Mouse (Mus musculus) heart, embryonic 10.5 days (tissue): Measurements from ENCODE around the gene Inpp4b. TPM values are rescaled to one million over a fixed set of nuclear protein-coding genes. Genes with fewer than 3 reads are reported as not detected.

Experiments used
- DNase-seq: peaks from one replicate; pipeline ENCODE4 v3.0.0-alpha.2; 2017; ENCODE audit warnings: low spot score
- H3K27ac ChIP-seq: fragments of 300-500 bp; sonication (generic); 2 replicates; pipeline ENCODE4 v1.5.1; 2016; ENCODE audit warnings: mild to moderate bottlenecking
- H3K27me3 ChIP-seq: fragments of 300-500 bp; sonication (generic); 2 replicates; pipeline ENCODE4 v1.6.1; 2016; ENCODE audit warnings: mild to moderate bottlenecking; ENCODE audit not compliant: poor library complexity, insufficient read depth, severe bottlenecking
- H3K36me3 ChIP-seq: fragments of 300-500 bp; sonication (generic); 2 replicates; pipeline ENCODE4 v1.6.1; 2016; ENCODE audit warnings: mild to moderate bottlenecking, moderate library complexity
- H3K4me1 ChIP-seq: fragments of 300-500 bp; sonication (generic); 2 replicates; pipeline ENCODE4 v1.6.1; 2016; ENCODE audit warnings: mild to moderate bottlenecking
- H3K4me3 ChIP-seq: fragments of 300-500 bp; sonication (generic); 2 replicates; pipeline ENCODE4 v1.5.1; 2016; ENCODE audit warnings: mild to moderate bottlenecking, moderate library complexity
- H3K9me3 ChIP-seq: fragments of 300-500 bp; sonication (generic); 2 replicates; pipeline ENCODE4 v1.6.1; 2016; ENCODE audit warnings: mild to moderate bottlenecking, moderate library complexity
- WGBS: fragments of 180-500 bp; shearing (Covaris S2); methylation state at CpG from one replicate; pipeline ENCODE4 v1.1.7; 2016; 5-methylcytosine and 5-hydroxymethylcytosine counted together
- polyA plus RNA-seq: library from polyadenylated mRNA; unstranded; fragments of >200 nt; fragmentation: Nextera tagmentation; extraction: Ambion mirVana; gene quantifications from 2 replicates; pipeline ENCODE4 v1.2.1, GENCODE M21; 2016

Inpp4b gene
- polyA plus RNA-seq, 1 experiment from 2014 or later = 6.0 TPM

DNA sequence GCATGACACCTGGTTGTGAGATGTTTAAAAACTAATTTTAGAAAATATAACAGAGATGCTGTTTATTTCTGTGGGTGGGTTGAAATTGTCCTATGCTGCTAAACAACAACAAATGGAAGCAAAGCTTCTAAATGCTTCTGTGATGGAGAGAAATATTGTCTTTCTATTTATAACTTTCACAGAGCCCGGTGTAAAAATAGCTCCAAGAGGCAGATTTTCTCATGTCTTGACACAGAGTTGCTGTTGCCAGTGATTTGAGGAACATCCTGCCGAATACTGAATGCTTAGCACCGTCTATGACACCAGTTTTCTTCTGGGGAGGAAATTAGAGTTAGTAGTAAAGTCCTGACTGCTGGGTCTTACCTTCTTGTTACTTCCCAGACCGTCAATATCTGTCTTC lies 513.8 kb downstream of the Inpp4b start:
- Histone ChIP-seq H3K4me3 (no peak overlapping the region), H3K4me1 (peaks cover 31% of the 10 kb centered on the region), H3K9me3 (no peaks in the 10 kb centered on the region), H3K27me3 (no peaks in the 10 kb centered on the region), H3K27ac (peak overlapping the region; percentile 60; the same call in 1 of the 2 replicates), H3K36me3 (no peaks in the 10 kb centered on the region)
- 46% methylated on average over 4 of the region's 4 CpGs for WGBS
- no peak for DNase-seq

DNA sequence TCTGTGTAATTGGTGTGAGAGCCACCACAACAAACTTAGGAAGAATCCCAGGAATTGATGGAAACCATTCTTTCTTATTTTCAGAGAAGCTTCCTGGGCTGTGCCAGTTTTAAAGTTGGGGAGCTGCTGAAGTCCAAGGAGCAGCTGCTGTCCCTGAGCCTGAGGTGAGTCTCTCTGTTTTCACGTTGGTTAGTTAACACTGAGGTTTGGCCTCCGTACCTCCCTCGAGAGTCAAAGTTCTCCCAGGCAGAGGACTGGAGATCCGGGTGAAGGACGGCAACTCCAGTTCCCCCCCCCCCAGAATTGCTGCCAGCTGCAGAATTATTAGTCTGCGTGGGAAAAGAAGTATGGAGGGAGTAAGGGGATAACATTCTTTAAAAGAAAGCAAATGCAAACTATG lies 514.3 kb downstream of the Inpp4b start:
- no peaks in the 10 kb centered on the region for H3K9me3 ChIP-seq
- no peak overlapping the region for H3K4me3 ChIP-seq
- no peaks in the 10 kb centered on the region for H3K36me3 ChIP-seq
- H3K4me1 ChIP-seq = peaks cover 31% of the 10 kb centered on the region
- H3K27me3 ChIP-seq = no peaks in the 10 kb centered on the region
- DNase-seq = no peak
- peak overlapping the region; percentile 60; the same call in 1 of the 2 replicates for H3K27ac ChIP-seq
- WGBS = 65% methylated on average over 6 of the region's 6 CpGs

GRCm38 (mm10) chr8:81858393-81858792 lies 516.0 kb downstream of the Inpp4b start:
- DNase-seq = no peak
- Histone ChIP-seq H3K4me3 (no peak overlapping the region), H3K9me3 (no peaks in the 10 kb centered on the region), H3K27ac (no peak overlapping the region), H3K4me1 (peaks cover 28% of the 10 kb centered on the region), H3K27me3 (no peaks in the 10 kb centered on the region), H3K36me3 (no peaks in the 10 kb centered on the region)
- 95% methylated on average over 4 of the region's 4 CpGs for WGBS

DNA sequence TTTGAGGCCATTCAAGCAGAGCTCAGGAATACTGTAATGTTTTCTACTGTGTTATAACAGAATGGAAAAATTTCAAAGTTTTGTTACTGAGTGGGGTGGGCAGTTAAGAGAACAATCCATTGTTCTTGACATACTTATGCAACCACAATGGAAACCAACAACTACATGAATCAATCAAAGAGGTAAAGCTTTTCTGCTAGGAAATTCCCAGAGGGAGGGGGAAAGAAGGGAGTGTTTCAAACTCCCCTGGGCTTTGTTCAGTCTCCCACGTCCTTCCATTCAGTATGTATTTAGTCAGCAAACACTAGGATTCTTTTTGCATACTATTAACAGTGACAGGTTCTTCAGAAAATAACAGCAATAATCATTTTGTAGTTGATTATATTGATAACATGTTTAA lies 517.4 kb downstream of the Inpp4b start:
- peaks cover 18% of the 10 kb centered on the region for H3K4me1 ChIP-seq
- WGBS = 67% methylated on average over 1 of the region's 1 CpGs
- H3K27ac ChIP-seq = no peak overlapping the region
- no peaks in the 10 kb centered on the region for H3K9me3 ChIP-seq
- no peaks in the 10 kb centered on the region for H3K27me3 ChIP-seq
- H3K36me3 ChIP-seq = no peaks in the 10 kb centered on the region
- DNase-seq = no peak
- no peak overlapping the region for H3K4me3 ChIP-seq

GRCm38 (mm10) chr8:81861311-81861710 lies 519.0 kb downstream of the Inpp4b start:
- Histone ChIP-seq H3K27ac (no peak overlapping the region), H3K27me3 (no peaks in the 10 kb centered on the region), H3K4me1 (peaks cover 13% of the 10 kb centered on the region; the same call in 1 of the 2 replicates), H3K36me3 (no peaks in the 10 kb centered on the region), H3K9me3 (no peaks in the 10 kb centered on the region), H3K4me3 (no peak overlapping the region)
- WGBS = 89% methylated on average over 8 of the region's 8 CpGs
- DNase-seq = no peak

GRCm38 (mm10) chr8:81862738-81863137 lies 520.4 kb downstream of the Inpp4b start:
- Histone ChIP-seq H3K27me3 (no peaks in the 10 kb centered on the region), H3K4me1 (peaks cover 9% of the 10 kb centered on the region; the same call in 1 of the 2 replicates), H3K4me3 (no peak overlapping the region), H3K27ac (no peak overlapping the region), H3K36me3 (no peaks in the 10 kb centered on the region), H3K9me3 (no peaks in the 10 kb centered on the region)
- no peak for DNase-seq

DNA sequence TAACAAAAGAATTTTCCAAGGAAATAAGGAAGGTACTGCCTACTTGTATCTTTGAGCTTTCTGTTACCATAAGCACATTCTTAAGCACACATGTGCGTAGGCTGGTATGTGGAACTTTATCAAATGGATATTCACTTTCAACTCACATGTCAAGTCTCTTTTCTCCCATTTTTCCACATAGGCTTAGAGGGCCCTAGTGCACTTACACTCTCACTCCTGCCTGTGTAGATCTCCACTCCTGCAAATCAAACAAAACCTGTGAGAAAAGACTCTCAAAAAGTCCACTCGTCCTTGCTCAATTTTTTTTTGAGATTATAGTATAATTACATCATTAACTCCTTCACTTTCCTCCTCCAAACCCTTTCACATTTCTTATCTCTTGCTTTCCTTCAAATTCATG lies 522.0 kb downstream of the Inpp4b start:
- Histone ChIP-seq H3K27me3 (no peaks in the 10 kb centered on the region), H3K27ac (no peak overlapping the region), H3K36me3 (no peaks in the 10 kb centered on the region), H3K4me1 (peaks cover 9% of the 10 kb centered on the region; the same call in 1 of the 2 replicates), H3K9me3 (no peaks in the 10 kb centered on the region), H3K4me3 (no peak overlapping the region)
- DNase-seq = no peak
- 78% methylated on average over 2 of the region's 2 CpGs for WGBS

- DNase-seq = peak; percentile 78
- Histone ChIP-seq H3K36me3 (no peaks in the 10 kb centered on the region), H3K27me3 (no peaks in the 10 kb centered on the region), H3K27ac (peak overlapping the region; percentile 25; the same call in 1 of the 2 replicates), H3K4me1 (peaks cover 9% of the 10 kb centered on the region; the same call in 1 of the 2 replicates), H3K4me3 (no peak overlapping the region), H3K9me3 (no peaks in the 10 kb centered on the region)
- WGBS = 45% methylated on average over 3 of the region's 3 CpGs
Measured at GRCm38 (mm10) chr8:81865664-81866063, 523.3 kb downstream of the Inpp4b start.

DNA sequence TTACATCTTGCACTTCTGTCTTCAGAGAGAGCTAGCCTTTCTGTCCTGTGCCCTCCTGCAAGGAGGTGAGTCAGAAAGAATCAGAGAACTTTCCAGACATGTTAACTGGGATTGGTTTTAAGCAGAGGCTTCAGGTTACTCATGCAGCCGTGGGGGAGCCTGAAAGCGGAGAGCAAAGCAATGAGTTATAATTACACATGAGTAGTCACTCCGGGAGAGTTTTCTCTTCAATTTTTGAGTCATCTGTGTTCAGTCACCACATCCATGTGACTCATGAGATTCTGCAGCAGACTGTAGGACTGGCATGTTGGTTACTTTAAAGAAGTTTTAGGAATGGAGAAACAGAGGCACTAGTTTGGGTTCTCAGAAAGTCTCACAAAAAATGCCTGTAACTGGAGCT lies 524.7 kb downstream of the Inpp4b start:
- no peak for DNase-seq

GRCm38 (mm10) chr8:81870466-81870865 lies 528.1 kb downstream of the Inpp4b start:
- Histone ChIP-seq H3K9me3 (no peaks in the 10 kb centered on the region), H3K4me1 (peaks cover 6% of the 10 kb centered on the region; the same call in 1 of the 2 replicates), H3K27me3 (no peaks in the 10 kb centered on the region), H3K27ac (no peak overlapping the region), H3K36me3 (no peaks in the 10 kb centered on the region), H3K4me3 (no peak overlapping the region)
- WGBS = 83% methylated on average over 2 of the region's 2 CpGs
- no peak for DNase-seq

More for the DNA sequence above, 524.7 kb downstream of the Inpp4b start:
- H3K9me3 ChIP-seq = no peaks in the 10 kb centered on the region
- 64% methylated on average over 3 of the region's 3 CpGs for WGBS
- H3K4me1 ChIP-seq = peaks cover 9% of the 10 kb centered on the region; the same call in 1 of the 2 replicates
- H3K36me3 ChIP-seq = no peaks in the 10 kb centered on the region
- H3K4me3 ChIP-seq = no peak overlapping the region
- H3K27ac ChIP-seq = no peak overlapping the region
- no peaks in the 10 kb centered on the region for H3K27me3 ChIP-seq

GRCm38 (mm10) chr8:81880071-81880470 lies 537.7 kb downstream of the Inpp4b start:
- Histone ChIP-seq H3K36me3 (no peaks in the 10 kb centered on the region), H3K4me3 (no peak overlapping the region), H3K27ac (no peak overlapping the region), H3K4me1 (no peaks in the 10 kb centered on the region), H3K9me3 (no peaks in the 10 kb centered on the region), H3K27me3 (no peaks in the 10 kb centered on the region)
- WGBS = 76% methylated on average over 3 of the region's 3 CpGs
- no peak for DNase-seq

DNA sequence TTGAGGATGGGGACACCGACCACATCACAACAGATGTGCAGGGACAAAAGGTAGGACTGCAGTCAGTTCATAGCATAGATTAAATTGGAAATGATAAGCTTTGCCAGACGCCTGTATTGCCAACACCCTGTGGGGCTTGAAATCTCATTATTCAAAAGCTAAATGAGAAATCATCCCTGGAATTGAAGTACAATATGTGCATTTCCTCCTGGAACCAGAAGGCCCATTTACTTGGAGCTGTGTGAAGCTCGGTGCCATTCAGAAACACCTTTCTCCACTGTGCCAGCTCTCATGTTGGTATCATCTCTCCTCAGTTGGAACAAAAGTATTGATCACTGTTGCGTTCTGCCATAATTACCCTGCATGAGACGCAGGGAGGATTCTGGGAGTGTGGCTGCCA lies 541.8 kb downstream of the Inpp4b start:
- Histone ChIP-seq H3K36me3 (no peaks in the 10 kb centered on the region), H3K9me3 (no peaks in the 10 kb centered on the region), H3K27me3 (no peaks in the 10 kb centered on the region), H3K27ac (no peak overlapping the region), H3K4me1 (no peaks in the 10 kb centered on the region), H3K4me3 (no peak overlapping the region)
- no peak for DNase-seq
- 83% methylated on average over 5 of the region's 5 CpGs for whole genome bisulfite sequencing

GRCm38 (mm10) chr8:81888843-81889242 lies 546.5 kb downstream of the Inpp4b start:
- Histone ChIP-seq H3K36me3 (peaks cover 4% of the 10 kb centered on the region; the same call in 1 of the 2 replicates), H3K9me3 (no peaks in the 10 kb centered on the region), H3K4me1 (no peaks in the 10 kb centered on the region), H3K4me3 (no peak overlapping the region), H3K27me3 (no peaks in the 10 kb centered on the region), H3K27ac (no peak overlapping the region)
- no peak for DNase-seq

DNA sequence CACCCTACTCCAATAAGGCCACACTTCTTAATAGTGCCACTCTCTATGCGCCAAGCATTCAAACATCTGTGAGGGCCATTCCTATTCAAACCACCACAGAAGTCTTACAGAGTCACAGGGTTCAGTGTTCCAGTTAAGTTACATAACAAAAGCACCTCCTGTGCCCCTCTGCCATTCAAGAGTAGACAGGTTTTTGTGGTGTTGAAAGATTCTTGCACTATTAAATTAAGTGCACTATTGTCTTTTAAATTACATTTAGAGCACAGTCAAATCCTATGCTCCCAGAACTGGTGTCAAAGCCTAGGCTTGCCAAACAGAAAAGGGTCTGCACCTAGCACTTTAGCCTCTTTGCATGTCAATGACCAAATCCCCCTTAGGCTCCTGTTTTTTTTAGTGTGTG lies 550.9 kb downstream of the Inpp4b start:
- Histone ChIP-seq H3K4me1 (no peaks in the 10 kb centered on the region), H3K4me3 (no peak overlapping the region), H3K27me3 (no peaks in the 10 kb centered on the region), H3K9me3 (no peaks in the 10 kb centered on the region), H3K36me3 (peaks cover 4% of the 10 kb centered on the region; the same call in 1 of the 2 replicates), H3K27ac (no peak overlapping the region)
- no peak for DNase-seq
- 88% methylated on average over 1 of the region's 1 CpGs for WGBS
